Mouse (Mus musculus): ENCODE results near the gene Sidt2. TPM values are rescaled to one million over a fixed set of nuclear protein-coding genes. Genes with fewer than 3 reads are reported as not detected.

Sidt2 gene
- polyA plus RNA-seq, 1 experiment from 2014 or later = 20.5 TPM

DNA sequence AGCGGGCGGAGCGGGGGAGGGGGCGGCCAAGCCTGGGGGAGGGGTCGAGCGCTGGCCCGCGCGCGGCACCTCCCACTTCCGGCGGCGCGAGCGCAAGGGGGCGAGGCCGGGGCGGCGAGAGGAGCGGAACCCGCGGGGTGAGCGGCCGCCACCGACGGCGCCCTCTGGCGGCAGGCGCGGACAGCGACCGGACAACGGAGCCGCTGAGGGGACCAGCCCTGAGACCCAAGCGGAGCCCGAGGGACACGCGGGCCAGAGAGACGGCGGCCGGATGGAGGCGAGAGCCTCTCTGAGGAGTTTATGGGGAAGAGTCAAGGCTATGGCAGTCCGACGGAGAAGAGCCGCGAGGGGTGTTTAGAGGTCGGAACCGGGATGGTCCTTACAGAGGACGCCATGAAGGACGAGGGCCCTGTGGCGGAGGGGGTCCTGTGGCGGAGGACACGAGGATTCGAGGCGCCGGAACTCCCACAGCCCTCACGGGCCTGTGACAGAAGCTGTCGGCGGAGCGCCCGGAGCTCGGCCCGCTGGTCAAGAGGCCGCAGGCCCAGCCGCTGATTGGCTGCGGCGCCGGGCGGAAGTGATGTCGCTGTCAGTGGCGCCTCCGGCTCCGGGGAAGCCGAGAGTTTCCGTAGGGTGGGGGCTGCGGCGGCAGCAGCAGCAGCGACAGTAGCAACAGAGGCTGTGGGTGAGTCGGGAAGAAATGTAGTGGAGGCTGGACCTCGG, 48.5 kb downstream of the Sidt2 start, which contains the start of the genes Pcsk7 and Rnf214:
Gene Pcsk7 (plus strand): TSS at position 143 of the 723 bp plus-strand sequence.
Gene Rnf214 (minus strand): TSS at position 557 of the 723 bp plus-strand sequence.
- H3K4me1 ChIP-seq (ENCODE audit: control insufficient read depth, low read depth, low read length) = peaks cover 27% of the 10 kb centered on the region
- H3K9me3 ChIP-seq (replicated peaks; ENCODE audit: control insufficient read depth, low read length) = no peaks in the 10 kb centered on the region
- peak within 1 kb of the TSS; percentile 89 for H3K4me2 ChIP-seq (ENCODE audit: low read depth, low read length)
- no peaks in the 10 kb centered on the region for H3K27me3 ChIP-seq (ENCODE audit: control insufficient read depth, insufficient read depth, low read depth, low read length)
- H3K27ac ChIP-seq (ENCODE audit: low read length) = peak within 1 kb of the TSS; percentile 99
- H3K9ac ChIP-seq (ENCODE audit: low read depth, low read length) = peak within 1 kb of the TSS; percentile 100
- peak; percentile 92 for ATAC-seq (ENCODE audit: low read depth)
- peak within 1 kb of the TSS; percentile 100 for H3K4me3 ChIP-seq (ENCODE audit: low read depth, low read length)
- peaks cover 12% of the 10 kb centered on the region for H3K36me3 ChIP-seq (ENCODE audit: control insufficient read depth, insufficient read depth)
- under 1% methylated on average over 76 of the region's 80 CpGs for WGBS (ENCODE audit: insufficient replicate concordance)

DNA sequence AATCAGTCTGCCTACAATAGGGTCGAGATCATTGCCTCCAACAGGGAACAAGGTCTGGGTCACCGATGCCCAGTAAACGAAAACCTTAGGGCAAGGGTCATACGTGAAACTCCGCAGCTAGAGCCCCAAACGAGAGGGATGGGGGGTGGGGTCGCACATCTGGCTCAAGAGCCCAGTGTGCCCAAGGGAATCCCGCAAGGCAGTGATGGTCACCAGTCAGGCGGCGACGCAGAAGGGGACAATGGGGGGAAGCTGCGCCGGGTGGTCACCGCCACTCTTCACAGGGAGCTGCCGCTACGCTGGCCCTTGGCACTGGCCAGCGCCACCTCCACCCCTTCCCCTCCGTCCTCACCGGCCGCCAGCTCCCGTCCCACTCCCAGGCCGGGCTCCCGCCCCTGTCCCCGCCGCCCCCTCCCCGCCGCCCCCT, 49.2 kb downstream of the Sidt2 start:
- Histone ChIP-seq H3K4me2 (ENCODE audit: low read depth, low read length) (peak overlapping the region; percentile 89), H3K9me3 (replicated peaks; ENCODE audit: control insufficient read depth, low read length) (no peaks in the 10 kb centered on the region), H3K9ac (ENCODE audit: low read depth, low read length) (peak overlapping the region; percentile 100), H3K4me3 (ENCODE audit: low read depth, low read length) (peak overlapping the region; percentile 100), H3K4me1 (ENCODE audit: control insufficient read depth, low read depth, low read length) (peaks cover 27% of the 10 kb centered on the region), H3K27ac (ENCODE audit: low read length) (peak overlapping the region; percentile 99), H3K27me3 (ENCODE audit: control insufficient read depth, insufficient read depth, low read depth, low read length) (no peaks in the 10 kb centered on the region), H3K36me3 (ENCODE audit: control insufficient read depth, insufficient read depth) (peaks cover 12% of the 10 kb centered on the region)
- WGBS (ENCODE audit: insufficient replicate concordance) = under 1% methylated on average over 16 of the region's 27 CpGs
- peak; percentile 15 for ATAC-seq (ENCODE audit: low read depth)

DNA sequence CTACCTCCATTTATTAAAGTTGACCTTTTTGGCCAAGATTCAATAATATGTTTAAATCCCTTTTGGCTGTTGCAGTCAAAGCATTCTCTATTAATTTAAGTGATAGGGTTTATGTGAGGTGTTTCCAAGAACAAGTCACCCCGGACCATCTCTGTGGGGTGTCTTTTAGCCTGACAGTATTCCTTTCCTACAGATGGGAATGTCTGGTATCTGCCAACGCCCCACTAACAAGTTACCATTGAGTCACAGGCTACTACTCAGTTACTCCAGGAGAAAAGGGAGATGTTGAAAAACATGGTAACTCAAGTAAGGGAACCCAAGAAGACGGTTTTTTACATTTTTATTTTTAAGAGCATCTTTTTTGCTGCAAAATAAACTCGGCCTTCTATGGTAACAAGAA, 49.9 kb downstream of the Sidt2 start:
- Histone ChIP-seq H3K36me3 (ENCODE audit: control insufficient read depth, insufficient read depth) (peaks cover 7% of the 10 kb centered on the region), H3K4me1 (ENCODE audit: control insufficient read depth, low read depth, low read length) (peaks cover 27% of the 10 kb centered on the region), H3K4me3 (ENCODE audit: low read depth, low read length) (peak overlapping the region; percentile 100), H3K27me3 (ENCODE audit: control insufficient read depth, insufficient read depth, low read depth, low read length) (no peaks in the 10 kb centered on the region), H3K9me3 (replicated peaks; ENCODE audit: control insufficient read depth, low read length) (no peaks in the 10 kb centered on the region), H3K4me2 (ENCODE audit: low read depth, low read length) (peak overlapping the region; percentile 89), H3K27ac (ENCODE audit: low read length) (no peak overlapping the region; the same call in 1 of the 2 replicates), H3K9ac (ENCODE audit: low read depth, low read length) (peak overlapping the region; percentile 100)
- WGBS (ENCODE audit: insufficient replicate concordance) = 60% methylated on average over 4 of the region's 4 CpGs
- no peak for ATAC-seq (ENCODE audit: low read depth)

DNA sequence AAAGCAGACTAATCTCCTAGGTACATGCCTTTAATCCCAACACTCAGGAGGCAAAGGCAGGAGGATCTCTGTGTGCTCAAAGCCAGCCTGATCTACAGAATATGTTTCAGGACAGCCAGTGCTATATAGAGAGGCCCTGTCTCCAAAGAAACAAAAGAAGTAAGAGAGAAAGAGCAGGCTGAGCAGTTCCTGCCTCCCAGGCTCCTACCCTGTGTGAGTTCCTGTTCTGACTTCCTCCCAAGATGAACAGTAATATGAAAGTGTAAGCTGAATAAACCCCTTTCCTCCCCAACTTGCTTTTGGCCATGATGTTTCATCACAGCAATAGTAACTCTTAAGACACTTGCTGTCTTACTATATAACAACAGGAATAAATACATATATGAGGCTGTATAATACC, 61.4 kb downstream of the Sidt2 start:
- H3K27ac ChIP-seq (ENCODE audit: low read length) = no peak overlapping the region
- no peaks in the 10 kb centered on the region for H3K4me1 ChIP-seq (ENCODE audit: control insufficient read depth, low read depth, low read length)
- no peaks in the 10 kb centered on the region for H3K27me3 ChIP-seq (ENCODE audit: control insufficient read depth, insufficient read depth, low read depth, low read length)
- no peaks in the 10 kb centered on the region for H3K9me3 ChIP-seq (replicated peaks; ENCODE audit: control insufficient read depth, low read length)
- no peak for ATAC-seq (ENCODE audit: low read depth)
- H3K36me3 ChIP-seq (ENCODE audit: control insufficient read depth, insufficient read depth) = peaks cover 24% of the 10 kb centered on the region
- H3K4me2 ChIP-seq (ENCODE audit: low read depth, low read length) = no peak overlapping the region
- H3K9ac ChIP-seq (ENCODE audit: low read depth, low read length) = no peak overlapping the region
- H3K4me3 ChIP-seq (ENCODE audit: low read depth, low read length) = no peak overlapping the region

Small RNA genes within 50 kb of the gene (microRNA-seq; reads per million reads assigned to microRNA genes)
- gene Mir7087 = not detected

Other genes with a start within 250 kb of the Sidt2 start
- 5.3 and 5.4 TPM in 2 replicates for gene Cep164, start 126.6 kb downstream of the Sidt2 start, polyA plus RNA-seq (2015; fragmentation: Nextera tagmentation; extraction: Ambion mirVana)
- gene Bace1, start 116.7 kb downstream of the Sidt2 start, polyA plus RNA-seq (2015; fragmentation: Nextera tagmentation; extraction: Ambion mirVana) = 7.4 and 9.3 TPM in 2 replicates
- gene Pcsk7, start 48.8 kb downstream of the Sidt2 start, polyA plus RNA-seq (2015; fragmentation: Nextera tagmentation; extraction: Ambion mirVana) = 7.2 and 8.4 TPM in 2 replicates
- gene Rnf214, start 48.3 kb downstream of the Sidt2 start, polyA plus RNA-seq (2015; fragmentation: Nextera tagmentation; extraction: Ambion mirVana) = 15.0 and 16.0 TPM in 2 replicates
- gene Tagln, start 19.2 kb downstream of the Sidt2 start, polyA plus RNA-seq (2015; fragmentation: Nextera tagmentation; extraction: Ambion mirVana) = 6.2 and 9.5 TPM in 2 replicates
- 57.6 and 63.3 TPM in 2 replicates for gene Pafah1b2, start 57.4 kb upstream of the Sidt2 start, polyA plus RNA-seq (2015; fragmentation: Nextera tagmentation; extraction: Ambion mirVana)
- gene Sik3, start 57.6 kb upstream of the Sidt2 start, polyA plus RNA-seq (2015; fragmentation: Nextera tagmentation; extraction: Ambion mirVana) = 1.6 and 1.7 TPM in 2 replicates

All from liver, embryonic 16.5 days (tissue).